Comparison of ENCODE assay signal across 8 mouse cellular contexts in genomic region chr16:77236509-77237271, GRCm38 (mm10).
DNase-seq lines count a peak whose midpoint lies in the region; ATAC-seq and TF ChIP-seq lines count a peak whose summit lies in the region.

No protein-coding gene starts in this region.

- no peak overlapping the region for H3K9ac ChIP-seq in heart, embryonic 11.5 days (ENCODE audit: low read depth, low read length)
- H3K9ac ChIP-seq in kidney, postnatal 0 days (ENCODE audit: low read depth, low read length), result no peak overlapping the region
- no peak overlapping the region for H3K9ac ChIP-seq in limb, embryonic 15.5 days
- H3K9ac ChIP-seq in neural tube, embryonic 15.5 days (replicated peaks), result peak overlapping the region; percentile 61

- H3K9me3 ChIP-seq in heart, embryonic 11.5 days (replicated peaks; ENCODE audit: control insufficient read depth, low read length), result no peaks in the 10 kb centered on the region
- no peaks in the 10 kb centered on the region for H3K9me3 ChIP-seq in kidney, postnatal 0 days (replicated peaks; ENCODE audit: low read length)
- no peaks in the 10 kb centered on the region for H3K9me3 ChIP-seq in limb, embryonic 15.5 days
- no peaks in the 10 kb centered on the region for H3K9me3 ChIP-seq in neural tube, embryonic 15.5 days (replicated peaks)

- H3K36me3 ChIP-seq in heart, embryonic 11.5 days (ENCODE audit: control insufficient read depth, insufficient read depth, low read length), result no peaks in the 10 kb centered on the region
- H3K36me3 ChIP-seq in kidney, postnatal 0 days (ENCODE audit: insufficient read depth, low read length), result no peaks in the 10 kb centered on the region
- H3K36me3 ChIP-seq in limb, embryonic 15.5 days, result no peaks in the 10 kb centered on the region
- H3K36me3 ChIP-seq in neural tube, embryonic 15.5 days, result no peaks in the 10 kb centered on the region

- peak; percentile 16 for DNase-seq in embryo, embryonic 10 days (ENCODE audit: low spot score)
- DNase-seq in embryo, embryonic 9.5 days (ENCODE audit: extremely low spot score), result no peak
- DNase-seq in kidney, postnatal 0 days (ENCODE audit: low spot score), result peak; percentile 16
- DNase-seq in thymus, postnatal 25 days, result no peak

- peak; percentile 81 for ATAC-seq in common myeloid progenitor, adult 5-6 weeks (replicated peaks; ENCODE audit: low read depth, poor library complexity, severe bottlenecking)
- ATAC-seq in heart, embryonic 11.5 days (replicated peaks; ENCODE audit: insufficient number of reproducible peaks, low FRiP score, low TSS enrichment), result no peak; the same call in 1 of the 2 replicates
- peak; percentile 49; the same call in 1 of the 2 replicates for ATAC-seq in kidney, postnatal 0 days (replicated peaks; ENCODE audit: low FRiP score, low read depth)
- ATAC-seq in limb, embryonic 15.5 days (ENCODE audit: insufficient number of reproducible peaks, low FRiP score, low TSS enrichment, low read depth), result no peak
- peak; percentile 85 for ATAC-seq in neural tube, embryonic 15.5 days (ENCODE audit: low FRiP score)

- no peak for TF ChIP-seq CTCF in kidney, postnatal 0 days (IDR thresholded peaks at IDR 0.05; ENCODE audit: low read depth)

- peak overlapping the region; percentile 46; the same call in 1 of the 2 replicates for H3K27ac ChIP-seq in heart, embryonic 11.5 days (ENCODE audit: low read depth, low read length)
- no peak overlapping the region for H3K27ac ChIP-seq in kidney, postnatal 0 days
- H3K27ac ChIP-seq in limb, embryonic 15.5 days, result no peak overlapping the region
- H3K27ac ChIP-seq in neural tube, embryonic 15.5 days (replicated peaks), result peak overlapping the region; percentile 94

- peak overlapping the region; percentile 47 for H3K4me2 ChIP-seq in heart, embryonic 11.5 days
- peak overlapping the region; percentile 49 for H3K4me2 ChIP-seq in kidney, postnatal 0 days (ENCODE audit: low read length)
- H3K4me2 ChIP-seq in limb, embryonic 15.5 days, result peak overlapping the region; percentile 52
- peak overlapping the region; percentile 63 for H3K4me2 ChIP-seq in neural tube, embryonic 15.5 days

- H3K4me1 ChIP-seq in heart, embryonic 11.5 days (ENCODE audit: control insufficient read depth, insufficient read depth, low read length), result no peaks in the 10 kb centered on the region
- H3K4me1 ChIP-seq in kidney, postnatal 0 days (replicated peaks; ENCODE audit: insufficient read depth, low read length), result no peaks in the 10 kb centered on the region
- H3K4me1 ChIP-seq in limb, embryonic 15.5 days, result peaks cover 18% of the 10 kb centered on the region
- H3K4me1 ChIP-seq in neural tube, embryonic 15.5 days, result peaks cover 11% of the 10 kb centered on the region

- 0 out of 2 replicates have a peak overlapping the region, but pooled peaks have one; percentile 18 for H3K4me3 ChIP-seq in heart, embryonic 11.5 days (ENCODE audit: low read depth, low read length)
- no peak overlapping the region; the same call in 1 of the 2 replicates for H3K4me3 ChIP-seq in kidney, postnatal 0 days (replicated peaks; ENCODE audit: low read depth, low read length)
- H3K4me3 ChIP-seq in limb, embryonic 15.5 days, result peak overlapping the region; percentile 30
- peak overlapping the region; percentile 40 for H3K4me3 ChIP-seq in neural tube, embryonic 15.5 days (replicated peaks)

- 47% methylated on average over 13 of the region's 13 CpGs for WGBS in heart, embryonic 11.5 days (ENCODE audit: insufficient replicate concordance)
- WGBS in kidney, postnatal 0 days, result 45% methylated on average over 13 of the region's 13 CpGs
- WGBS in limb, embryonic 15.5 days, result 23% methylated on average over 13 of the region's 13 CpGs
- WGBS in neural tube, embryonic 15.5 days, result 7% methylated on average over 13 of the region's 13 CpGs

- H3K27me3 ChIP-seq in heart, embryonic 11.5 days (ENCODE audit: control insufficient read depth, insufficient read depth, low read length), result no peaks in the 10 kb centered on the region
- no peaks in the 10 kb centered on the region for H3K27me3 ChIP-seq in kidney, postnatal 0 days (ENCODE audit: insufficient read depth, low read length)
- no peaks in the 10 kb centered on the region for H3K27me3 ChIP-seq in limb, embryonic 15.5 days
- H3K27me3 ChIP-seq in neural tube, embryonic 15.5 days (replicated peaks), result no peaks in the 10 kb centered on the region

Comparison
In these comparisons a context has a peak if more than half of its experiments do, and no peak if none do; other contexts are left out.
1. DNase-seq: peak in embryo, embryonic 10 days (single experiment) and kidney, postnatal 0 days (single experiment); none in embryo, embryonic 9.5 days (single experiment) and thymus, postnatal 25 days (single experiment).
2. ATAC-seq: peak in common myeloid progenitor, adult 5-6 weeks (single experiment), kidney, postnatal 0 days (single experiment) and neural tube, embryonic 15.5 days (single experiment); none in heart, embryonic 11.5 days (single experiment) and limb, embryonic 15.5 days (single experiment).
3. H3K27ac ChIP-seq: peak in heart, embryonic 11.5 days (single experiment) and neural tube, embryonic 15.5 days (single experiment); none in kidney, postnatal 0 days (single experiment) and limb, embryonic 15.5 days (single experiment).
4. Peak in every context shown above with its lines, with median percentiles within 50 percentile points of each other: H3K4me2 ChIP-seq.